Mouse (Mus musculus) gastrocnemius, adult 2 months (tissue): Measurements from ENCODE around the gene Sv2c. TPM values are rescaled to one million over a fixed set of nuclear protein-coding genes. Genes with fewer than 3 reads are reported as not detected.
"Not testable (repeated sequence)": the region's sequence is repeated elsewhere in the genome, so short reads cannot be mapped to it uniquely, and the experiment has no call there.

Source experiments
- DNase-seq: peaks from one replicate; pipeline ENCODE4 v3.0.0; 2022
- H3K27ac ChIP-seq: fragments of 200-600 bp; 2 replicates; pipeline ENCODE4 v1.8.1; 2022; ENCODE audit warnings: mild to moderate bottlenecking
- H3K4me3 ChIP-seq: fragments of 200-600 bp; 2 replicates; pipeline ENCODE4 v1.8.1; 2022; ENCODE audit warnings: mild to moderate bottlenecking, moderate library complexity
- CTCF ChIP-seq: fragments of 200-600 bp; IDR thresholded peaks from 2 replicates; pipeline ENCODE4 v1.8.1; 2022; ENCODE audit warnings: antibody characterized with exemption, mild to moderate bottlenecking, moderate library complexity
- intact Hi-C: fragments of 180-260 bp; cut with DNase I; formaldehyde crosslinking; loops from one replicate; pipeline ENCODE4 v1.15.1; 2025
- total RNA-seq, 2 experiments: library from RNA; stranded (reverse); gene quantifications; 2 replicates each; pipeline ENCODE4 v1.2.3; 2021

Gene Sv2c
- total RNA-seq, 2 experiments from 2014 or later, result 0.15 to 0.20 TPM

DNA sequence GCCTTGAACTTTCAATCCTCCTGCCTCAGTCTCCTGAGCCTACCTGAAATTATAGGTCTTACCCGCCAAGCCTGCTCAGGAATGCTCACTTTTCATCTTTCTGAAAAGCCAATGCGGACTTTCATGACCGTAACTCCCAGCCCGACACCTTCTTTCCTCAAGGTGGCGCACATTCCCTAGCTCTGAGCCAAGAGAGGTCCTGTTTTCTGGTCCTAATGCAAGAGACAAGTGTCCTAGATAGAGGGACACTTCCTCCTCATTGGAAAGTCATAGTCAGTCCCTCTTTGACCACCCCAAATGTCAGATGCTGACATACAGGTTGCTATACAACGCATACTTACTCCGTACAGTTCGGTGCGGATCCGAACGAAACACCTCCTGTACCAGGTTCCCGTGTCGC, 146.0 kb downstream of the Sv2c start:
- H3K27ac ChIP-seq, result no peak overlapping the region
- peak; percentile 44 for TF ChIP-seq CTCF
- intact Hi-C loops, result no loop called here
- no peak overlapping the region for H3K4me3 ChIP-seq
- no peak for DNase-seq

DNA sequence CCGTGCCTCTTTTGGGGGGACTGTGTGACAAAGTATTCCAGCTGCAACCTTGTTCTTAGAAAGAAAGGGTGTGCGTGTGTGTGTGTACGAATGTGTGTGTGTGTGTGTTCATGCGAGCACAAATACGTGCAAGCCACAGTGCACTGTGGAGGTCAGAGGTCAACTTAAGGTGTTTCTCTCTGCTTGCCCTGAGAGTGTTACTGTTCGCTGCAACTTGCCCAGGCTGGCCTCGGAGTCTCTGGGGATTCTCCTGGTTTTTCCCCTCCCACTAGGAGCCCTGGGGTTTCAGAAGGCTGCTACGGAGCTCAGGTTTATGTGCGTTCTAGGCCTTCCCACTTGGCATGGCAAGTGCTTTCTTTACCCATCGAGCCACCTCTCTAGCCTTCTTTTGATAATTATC, 157.2 kb downstream of the Sv2c start:
- intact Hi-C loops, result no loop called here
- DNase-seq, result no peak
- no peak overlapping the region for H3K27ac ChIP-seq
- no peak for TF ChIP-seq CTCF
- H3K4me3 ChIP-seq, result no peak overlapping the region

- intact Hi-C loops, result no loop called here
- Histone ChIP-seq H3K4me3 (no peak overlapping the region), H3K27ac (no peak overlapping the region)
- no peak for TF ChIP-seq CTCF
- no peak for DNase-seq
Observed at GRCm38 (mm10) chr13:95974106-95974505, 158.3 kb downstream of the Sv2c start.

GRCm38 (mm10) chr13:95973368-95973958, 158.9 kb downstream of the Sv2c start:
- TF ChIP-seq CTCF, result peak; percentile 85
- Histone ChIP-seq H3K4me3 (no peak overlapping the region), H3K27ac (no peak overlapping the region)
- DNase-seq, result peak; percentile 82
- intact Hi-C loops, result no loop called here

DNA sequence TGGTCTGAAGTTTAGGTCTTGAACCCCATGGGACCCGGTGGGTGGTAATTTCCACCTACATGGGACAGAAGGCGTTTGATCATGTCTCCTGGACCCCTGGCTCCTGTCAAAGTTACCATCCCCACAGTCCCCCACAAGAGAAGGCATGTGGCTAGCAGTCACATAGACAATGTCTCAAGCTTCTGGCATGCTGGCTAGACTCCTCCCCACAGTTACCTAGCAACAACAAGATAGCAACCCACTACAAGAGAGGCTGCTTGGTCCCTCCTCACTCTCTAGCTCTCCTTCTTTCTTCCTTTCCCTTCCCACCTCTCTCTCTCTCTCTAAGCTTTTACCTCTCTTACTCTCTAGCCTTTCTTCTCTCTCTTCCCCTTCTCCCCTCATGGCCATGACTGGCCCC, 164.3 kb downstream of the Sv2c start:
- DNase-seq, H3K4me3 ChIP-seq, intact Hi-C loops, H3K27ac ChIP-seq: not testable (repeated sequence)

- no peak for DNase-seq
- no peak overlapping the region for H3K4me3 ChIP-seq
- H3K27ac ChIP-seq, result no peak overlapping the region
- no peak for TF ChIP-seq CTCF
- intact Hi-C loops, result no loop called here
Observed at GRCm38 (mm10) chr13:95966791-95967190, 165.6 kb downstream of the Sv2c start.

DNA sequence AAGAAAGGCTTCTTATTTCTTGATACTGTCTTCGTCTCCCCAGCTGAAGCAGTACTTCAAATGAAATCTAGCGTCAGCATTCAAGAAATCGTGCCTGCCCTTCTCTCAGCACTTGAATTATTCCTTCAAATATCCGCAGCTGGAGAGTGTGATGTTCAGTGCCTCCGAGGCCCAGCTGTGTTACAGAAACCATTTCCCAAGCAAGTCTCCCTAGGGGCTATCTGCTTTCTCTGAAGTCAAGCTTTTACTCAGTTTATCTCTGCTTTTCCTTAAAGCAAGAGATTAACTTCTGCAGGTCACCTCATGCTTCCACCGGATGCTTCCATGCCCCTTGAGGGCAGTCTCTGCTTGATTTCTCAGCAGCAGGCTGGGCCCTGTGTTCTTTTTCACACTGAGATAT, 166.8 kb downstream of the Sv2c start:
- no peak for TF ChIP-seq CTCF
- DNase-seq, result no peak
- intact Hi-C loops, result no loop called here
- H3K27ac ChIP-seq, result no peak overlapping the region
- no peak overlapping the region for H3K4me3 ChIP-seq

- H3K4me3 ChIP-seq, result no peak overlapping the region
- intact Hi-C loops, result no loop called here
- no peak overlapping the region for H3K27ac ChIP-seq
- no peak for DNase-seq
- TF ChIP-seq CTCF, result no peak
Observed at GRCm38 (mm10) chr13:95965162-95965561, 167.2 kb downstream of the Sv2c start.

DNA sequence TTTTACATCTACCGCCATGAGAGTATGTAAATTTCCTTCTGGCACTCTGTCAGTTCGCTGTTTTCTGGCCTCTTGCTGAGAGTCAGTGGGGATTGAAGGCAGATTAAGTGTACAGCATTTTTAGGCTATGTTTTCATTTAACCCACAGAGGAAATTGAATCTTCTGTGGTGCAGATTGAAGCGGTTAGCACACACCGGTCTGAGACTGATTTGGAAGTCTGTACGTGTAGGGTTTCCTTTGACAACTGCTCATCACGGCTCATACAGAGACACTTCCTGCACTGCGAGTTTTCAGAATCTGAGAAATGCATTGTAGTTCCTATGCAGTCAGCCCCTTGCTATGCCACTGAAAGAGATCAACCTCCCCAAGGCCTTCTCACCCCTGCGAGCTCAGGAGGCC, 168.2 kb downstream of the Sv2c start:
- TF ChIP-seq CTCF, result no peak
- Histone ChIP-seq H3K27ac (no peak overlapping the region), H3K4me3 (no peak overlapping the region)
- DNase-seq, result no peak
- intact Hi-C loops, result no loop called here

DNA sequence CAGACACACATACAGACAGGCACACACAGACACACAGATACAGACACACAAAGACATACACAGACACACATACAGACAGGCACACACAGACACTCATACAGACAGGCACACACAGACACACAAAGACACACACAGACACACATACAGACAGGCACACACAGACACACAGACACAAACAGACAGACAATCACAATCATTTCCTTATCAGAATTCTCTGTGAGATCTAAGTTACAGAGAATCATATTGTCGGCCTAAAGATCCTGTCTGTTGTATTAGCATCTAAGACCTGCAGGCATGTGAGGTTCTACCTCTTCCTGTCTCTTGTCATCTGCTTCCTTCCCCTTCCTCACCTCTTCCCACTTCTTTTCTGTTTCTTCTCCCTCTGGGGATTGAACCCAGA, 168.7 kb downstream of the Sv2c start:
- no peak for DNase-seq
- TF ChIP-seq CTCF, result no peak
- no peak overlapping the region for H3K4me3 ChIP-seq
- no peak overlapping the region for H3K27ac ChIP-seq
- intact Hi-C loops, result no loop called here

- peak overlapping the region; percentile 68 for H3K4me3 ChIP-seq
Observed at GRCm38 (mm10) chr13:95961905-95962304, 170.5 kb downstream of the Sv2c start.

DNA sequence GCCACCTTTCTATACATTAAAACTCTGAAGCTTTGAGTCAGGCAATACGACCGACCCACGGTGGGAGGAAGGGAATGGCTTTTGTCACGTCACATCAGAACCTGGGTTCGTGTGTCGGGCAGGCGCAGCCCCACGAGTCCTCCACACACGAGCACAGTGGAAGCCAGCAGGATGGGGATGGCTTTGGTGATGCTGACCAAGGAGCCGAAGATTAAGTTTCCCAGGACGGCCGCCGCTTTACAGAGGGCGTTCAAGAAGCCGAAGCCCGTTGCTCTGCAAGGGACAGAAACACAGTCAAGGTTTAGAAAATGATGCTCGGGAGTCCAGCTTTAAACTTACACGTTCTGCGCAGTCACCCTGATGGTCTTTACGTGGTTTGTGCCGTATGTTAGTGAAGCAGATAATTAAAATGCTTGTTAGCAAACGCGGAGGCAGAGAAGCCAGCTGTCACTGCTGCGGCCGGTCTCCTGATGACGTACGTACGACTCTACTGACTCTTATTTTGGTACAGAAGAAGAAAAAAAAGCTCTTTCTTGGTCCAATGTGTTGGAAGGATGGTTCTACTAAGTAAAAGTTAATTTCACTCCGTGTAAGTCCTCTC, 171.1 kb downstream of the Sv2c start:
- DNase-seq, result peak; percentile 26
- intact Hi-C loops, result no loop called here
- no peak for TF ChIP-seq CTCF
- H3K27ac ChIP-seq, result peak overlapping the region; percentile 48
- H3K4me3 ChIP-seq, result peak overlapping the region; percentile 68

More at GRCm38 (mm10) chr13:95961905-95962304, 170.5 kb downstream of the Sv2c start:
- no peak for DNase-seq
- intact Hi-C loops, result no loop called here
- no peak for TF ChIP-seq CTCF
- no peak overlapping the region; the same call in 1 of the 2 replicates for H3K27ac ChIP-seq

DNA sequence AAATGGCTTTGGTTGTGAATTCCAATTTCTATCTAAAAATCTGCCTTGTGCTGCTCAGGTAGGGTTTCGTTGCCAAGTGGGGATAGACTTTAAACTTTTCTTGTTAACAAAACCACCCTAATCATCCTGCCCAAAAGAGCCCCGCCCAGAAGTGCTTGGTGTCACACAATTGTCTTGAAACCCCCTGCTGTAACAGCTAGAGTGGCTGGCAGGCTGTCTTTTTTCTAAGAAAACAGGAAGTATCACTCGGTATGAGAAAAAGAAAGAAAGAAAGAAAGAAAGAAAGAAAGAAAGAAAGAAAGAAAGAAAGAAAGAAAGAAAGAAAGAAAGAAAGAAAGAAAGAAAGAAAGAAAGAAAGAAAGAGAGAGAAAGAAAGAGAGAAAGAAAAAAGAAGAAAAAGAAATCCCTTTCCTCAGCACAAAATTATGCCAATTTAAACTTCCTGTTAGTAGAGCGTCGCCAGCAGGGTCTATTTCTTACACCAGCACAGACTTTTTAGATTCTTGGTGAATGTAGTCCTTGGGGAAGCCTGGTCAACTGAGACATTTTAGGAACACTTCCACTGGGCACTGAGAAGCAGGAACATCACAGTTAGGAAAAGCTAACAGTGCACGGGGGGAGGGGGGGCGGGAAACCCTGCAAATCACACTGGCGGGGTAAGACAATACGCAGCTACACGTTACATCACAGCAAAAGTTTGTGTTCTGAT, 171.7 kb downstream of the Sv2c start:
- no peak for TF ChIP-seq CTCF
- no peak for DNase-seq
- intact Hi-C loops, result no loop called here
- H3K27ac ChIP-seq, result peak overlapping the region; percentile 48
- H3K4me3 ChIP-seq, result peak overlapping the region; percentile 68
